30 mouse cellular contexts compared by ENCODE assay signal in genomic region chr7:142558511-142559146, GRCm38 (mm10). TPM values are rescaled to one million over a fixed set of nuclear protein-coding genes. Genes with fewer than 3 reads are reported as not detected.
DNase-seq lines count a peak whose midpoint lies in the region; ATAC-seq and TF ChIP-seq lines count a peak whose summit lies in the region.
"Had no signal": no experiment of that assay in that cellular context is flagged by ENCODE, and none has a peak within 500 bp of the region (broad histone marks: within the 10 kb centered on the region; RNA-seq: fewer than 3 reads in every experiment).

No protein-coding gene starts in this region.

- no peaks in the 10 kb centered on the region for H3K36me3 ChIP-seq in intestine, embryonic 15.5 days
- H3K36me3 ChIP-seq in intestine, postnatal 0 days (ENCODE audit: control insufficient read depth, insufficient read depth), result no peaks in the 10 kb centered on the region
- H3K36me3 ChIP-seq in limb, embryonic 11.5 days (ENCODE audit: control insufficient read depth, insufficient read depth, low read length), result no peaks in the 10 kb centered on the region
- H3K36me3 ChIP-seq: embryonic facial prominence, embryonic 15.5 days; forebrain, embryonic 15.5 days; G1E; midbrain, embryonic 12.5 days had no signal

- H3K4me1 ChIP-seq in intestine, embryonic 15.5 days (replicated peaks), result peaks cover 64% of the 10 kb centered on the region
- peaks cover 23% of the 10 kb centered on the region for H3K4me1 ChIP-seq in intestine, postnatal 0 days (replicated peaks; ENCODE audit: control insufficient read depth, insufficient read depth, low read length)
- peaks cover 81% of the 10 kb centered on the region for H3K4me1 ChIP-seq in limb, embryonic 11.5 days (ENCODE audit: control insufficient read depth, insufficient read depth, low read length)

- H3K27me3 ChIP-seq in intestine, embryonic 15.5 days (replicated peaks), result no peaks in the 10 kb centered on the region
- no peaks in the 10 kb centered on the region for H3K27me3 ChIP-seq in intestine, postnatal 0 days (replicated peaks; ENCODE audit: control insufficient read depth, insufficient read depth, low read length)
- no peaks in the 10 kb centered on the region for H3K27me3 ChIP-seq in limb, embryonic 11.5 days (ENCODE audit: control insufficient read depth, insufficient read depth, low read length)
- H3K27me3 ChIP-seq: embryonic facial prominence, embryonic 15.5 days; forebrain, embryonic 15.5 days had no signal

- no peak for TF ChIP-seq CTCF in intestine, postnatal 0 days (IDR thresholded peaks at IDR 0.05; ENCODE audit: low read depth)

- no peak overlapping the region for H3K4me3 ChIP-seq in intestine, embryonic 15.5 days (replicated peaks)
- H3K4me3 ChIP-seq in intestine, postnatal 0 days (ENCODE audit: low read depth, low read length), result no peak overlapping the region
- H3K4me3 ChIP-seq in limb, embryonic 11.5 days (ENCODE audit: low read depth, low read length), result no peak overlapping the region
- H3K4me3 ChIP-seq: embryonic facial prominence, embryonic 15.5 days; forebrain, embryonic 15.5 days; heart, adult 2 months; layer of hippocampus, adult 2 months; midbrain, embryonic 12.5 days had no signal

- ATAC-seq in intestine, embryonic 15.5 days, result no peak
- ATAC-seq in intestine, postnatal 0 days, result no peak
- ATAC-seq in limb, embryonic 11.5 days (ENCODE audit: insufficient number of reproducible peaks, low FRiP score, low TSS enrichment, low read depth), result no peak
- ATAC-seq in megakaryocyte progenitor cell, adult 5-6 weeks (replicated peaks; ENCODE audit: poor library complexity), result no peak
- ATAC-seq: forebrain, embryonic 15.5 days; inflammation-experienced regulatory T-cells, adult 6 months; liver, postnatal 0 days; lung, postnatal 0 days had no signal

- DNase-seq in gastrocnemius, postnatal 10 days, result peak; percentile 54
- DNase-seq in limb, embryonic 11.5 days (ENCODE audit: low spot score), result no peak
- DNase-seq in kidney, postnatal 4 days, result no peak
- no peak for DNase-seq in spleen, postnatal 36 days (ENCODE audit: low spot score in 2 of 2)
- DNase-seq: adrenal gland, adult 8-10 months; B cell, adult 2 months; cerebellum, adult 2 months; cerebellum, postnatal 36 days; embryo, embryonic 11 days; heart, adult 2 months; kidney, adult 9 months; kidney, postnatal 14 days; layer of hippocampus, postnatal 36 days; liver, postnatal 0 days; spleen, adult 18-20 months had no signal

- no peak overlapping the region for H3K4me2 ChIP-seq in intestine, embryonic 15.5 days (replicated peaks)
- H3K4me2 ChIP-seq in intestine, postnatal 0 days (replicated peaks; ENCODE audit: low read depth), result no peak overlapping the region
- no peak overlapping the region for H3K4me2 ChIP-seq in limb, embryonic 11.5 days (ENCODE audit: low read depth, severe bottlenecking)
- H3K4me2 ChIP-seq: embryonic facial prominence, embryonic 15.5 days; forebrain, embryonic 15.5 days; hindbrain, embryonic 14.5 days; liver, embryonic 11.5 days; midbrain, embryonic 12.5 days had no signal

- H3K9me3 ChIP-seq in intestine, embryonic 15.5 days, result no peaks in the 10 kb centered on the region
- H3K9me3 ChIP-seq in intestine, postnatal 0 days (ENCODE audit: control insufficient read depth), result no peaks in the 10 kb centered on the region
- no peaks in the 10 kb centered on the region for H3K9me3 ChIP-seq in limb, embryonic 11.5 days (ENCODE audit: control insufficient read depth, low read length)
- H3K9me3 ChIP-seq: embryonic facial prominence, embryonic 15.5 days; forebrain, embryonic 15.5 days; G1E; midbrain, embryonic 12.5 days had no signal

- peak overlapping the region; percentile 45; the same call in 1 of the 2 replicates for H3K27ac ChIP-seq in intestine, embryonic 15.5 days
- H3K27ac ChIP-seq in intestine, postnatal 0 days (ENCODE audit: low read depth, low read length), result no peak overlapping the region
- peak overlapping the region; percentile 85 for H3K27ac ChIP-seq in limb, embryonic 11.5 days (replicated peaks; ENCODE audit: low read depth, low read length)
- H3K27ac ChIP-seq: embryonic facial prominence, embryonic 15.5 days; forebrain, embryonic 15.5 days; heart, adult 2 months; hindbrain, embryonic 14.5 days; layer of hippocampus, adult 2 months; macrophage; midbrain, embryonic 12.5 days had no signal

- 91% methylated on average over 9 of the region's 9 CpGs for WGBS in intestine, embryonic 15.5 days
- WGBS in intestine, postnatal 0 days, result 80% methylated on average over 9 of the region's 9 CpGs
- WGBS in limb, embryonic 11.5 days, result 93% methylated on average over 9 of the region's 9 CpGs

- H3K9ac ChIP-seq in intestine, embryonic 15.5 days, result no peak overlapping the region
- H3K9ac ChIP-seq in intestine, postnatal 0 days (ENCODE audit: low read depth, low read length), result no peak overlapping the region
- H3K9ac ChIP-seq in limb, embryonic 11.5 days (ENCODE audit: low read length), result no peak overlapping the region
- H3K9ac ChIP-seq: embryonic facial prominence, embryonic 15.5 days; forebrain, embryonic 15.5 days; hindbrain, embryonic 14.5 days; liver, postnatal 0 days; midbrain, embryonic 12.5 days had no signal

RNA-seq across cellular contexts. Expression of gene Mrpl23, which starts 26.1 kb away (rescaled TPM):
- polyA plus RNA-seq in intestine, embryonic 15.5 days (2015; fragmentation: Nextera tagmentation; extraction: Ambion mirVana), result 44.9 and 57.4 TPM in 2 replicates
- 26.7 and 33.0 TPM in 2 replicates for polyA plus RNA-seq in intestine, postnatal 0 days (2015; fragmentation: Nextera tagmentation; extraction: Ambion mirVana)
- 1 to 10 TPM; 6.4 to 7.2 TPM for total RNA-seq in gastrocnemius, postnatal 10 days (2021)
- 17.8 and 19.7 TPM in 2 replicates for polyA plus RNA-seq in limb, embryonic 11.5 days (2014; fragmentation: Nextera tagmentation; extraction: Ambion mirVana)
- 10.4 and 11.8 TPM in 2 replicates for total RNA-seq in megakaryocyte progenitor cell, adult 5-6 weeks (2015)
- 45.9 and 63.4 TPM in 2 replicates for total RNA-seq in megakaryocyte progenitor cell, adult 5-6 weeks (2017)

RNA-seq across cellular contexts. Expression of gene Tnnt3, which starts 60.0 kb away (rescaled TPM):
- polyA plus RNA-seq in intestine, embryonic 15.5 days (2015; fragmentation: Nextera tagmentation; extraction: Ambion mirVana), result 1.4 and 4.3 TPM in 2 replicates
- 3.0 TPM in 2 replicates for polyA plus RNA-seq in intestine, postnatal 0 days (2015; fragmentation: Nextera tagmentation; extraction: Ambion mirVana)
- over 10,000 TPM; 17,146 to 18,824 TPM for total RNA-seq in gastrocnemius, postnatal 10 days (2021)
- 8.0 and 10.8 TPM in 2 replicates for polyA plus RNA-seq in limb, embryonic 11.5 days (2014; fragmentation: Nextera tagmentation; extraction: Ambion mirVana)
- total RNA-seq in megakaryocyte progenitor cell, adult 5-6 weeks (2015), result 0.20 TPM in 1 of 2 replicates, not detected in the other
- not detected in 2 replicates for total RNA-seq in megakaryocyte progenitor cell, adult 5-6 weeks (2017)
- total RNA-seq: G1E; layer of hippocampus, adult 2 months; layer of hippocampus, postnatal 36 days; left cerebral cortex, postnatal 10 days had no signal
- polyA plus RNA-seq: G1E; macrophage; testis, adult 2 months had no signal
